In the genomic region with DNA sequence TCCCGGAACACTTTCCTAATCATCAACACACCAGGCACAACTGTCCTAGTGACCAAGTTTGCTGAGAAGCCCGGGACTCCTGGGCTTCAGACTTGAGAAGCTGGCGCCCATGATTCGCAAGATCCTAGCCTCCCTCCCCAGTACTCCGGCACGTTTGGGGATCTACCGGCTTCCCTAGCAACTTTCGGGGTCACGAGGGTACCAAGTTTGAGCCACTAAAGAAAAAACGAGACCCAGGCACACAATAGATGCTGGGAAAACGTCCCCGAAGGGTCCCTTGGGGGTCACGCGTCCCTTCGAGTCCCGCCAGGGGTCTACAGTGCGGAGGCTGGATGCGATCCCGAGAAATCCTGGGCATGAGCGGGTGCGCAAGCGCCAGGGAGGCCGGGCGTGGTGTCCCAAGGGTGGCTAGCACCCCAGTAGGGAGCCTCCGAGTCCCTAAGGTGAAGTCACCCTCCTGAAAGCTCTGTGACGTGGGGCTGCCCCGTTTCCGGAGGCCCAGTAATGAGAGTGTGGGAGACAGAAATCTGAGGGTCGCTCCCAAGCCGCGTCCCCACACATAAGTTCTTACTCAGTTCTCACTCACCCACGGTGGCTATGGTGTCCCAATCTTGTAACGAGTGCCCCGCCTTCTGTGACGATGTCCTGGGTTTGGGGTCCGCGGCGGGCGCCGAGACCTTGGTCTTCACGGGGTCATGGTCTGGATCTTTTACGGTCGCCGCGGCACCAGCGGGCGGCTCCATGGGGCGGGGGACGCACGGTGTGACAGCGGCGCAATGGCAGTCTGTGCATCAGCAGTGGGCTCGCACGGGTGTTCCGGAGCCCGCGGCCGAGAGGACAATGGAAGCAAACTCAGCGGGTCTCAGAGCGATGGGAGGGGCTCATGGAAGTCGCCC, we compare ENCODE assay signal across 8 mouse cellular contexts. TPM values are rescaled to one million over a fixed set of nuclear protein-coding genes. Genes with fewer than 3 reads are reported as not detected.
A peak's percentile ranks its signal among the peaks of the same experiment; 100 is the strongest.
DNase-seq lines count a peak whose midpoint lies in the region; ATAC-seq lines count a peak whose summit lies in the region.

No protein-coding gene starts in this region.

- peaks cover 7% of the 10 kb centered on the region for H3K4me1 ChIP-seq in heart, embryonic 13.5 days
- H3K4me1 ChIP-seq in stomach, embryonic 14.5 days (ENCODE audit: control insufficient read depth, insufficient read depth, low read length): no peaks in the 10 kb centered on the region

- peak; percentile 56 for ATAC-seq in heart, embryonic 13.5 days (ENCODE audit: extremely low read depth, insufficient number of reproducible peaks, low FRiP score, low TSS enrichment)
- peak; percentile 40 for ATAC-seq in megakaryocyte progenitor cell, adult 5-6 weeks (replicated peaks; ENCODE audit: poor library complexity)
- peak; percentile 56 for ATAC-seq in stomach, embryonic 14.5 days (ENCODE audit: insufficient number of reproducible peaks, insufficient read depth, low FRiP score, low read depth)

- peak overlapping the region; percentile 20; the same call in 1 of the 2 replicates for H3K27ac ChIP-seq in heart, embryonic 13.5 days (replicated peaks)
- H3K27ac ChIP-seq in stomach, embryonic 14.5 days (ENCODE audit: low read length): no peak overlapping the region

- WGBS in heart, embryonic 13.5 days: 10% methylated on average over 60 of the region's 61 CpGs
- 15% methylated on average over 57 of the region's 61 CpGs for WGBS in stomach, embryonic 14.5 days

- intact Hi-C loops in left cerebral cortex, postnatal 4 days (cut with DNase I): no loop called here

- peak; percentile 28 to 34 for DNase-seq in lung, adult 18-20 months
- no peak for DNase-seq in lung, postnatal 10 days
- DNase-seq in R1 (ENCODE audit: low read depth, low spot score): peak; percentile 3
- peak; percentile 11 for DNase-seq in embryo, embryonic 11 days
- DNase-seq in left cerebral cortex, postnatal 4 days: peak; percentile 11

- H3K9ac ChIP-seq in heart, embryonic 13.5 days: peak overlapping the region; percentile 80
- H3K9ac ChIP-seq in stomach, embryonic 14.5 days (replicated peaks; ENCODE audit: low read depth, low read length): peak overlapping the region; percentile 30

- H3K4me3 ChIP-seq in heart, embryonic 13.5 days: peak overlapping the region; percentile 67
- H3K4me3 ChIP-seq in stomach, embryonic 14.5 days (ENCODE audit: low read depth, low read length): peak overlapping the region; percentile 47

- no peaks in the 10 kb centered on the region for H3K9me3 ChIP-seq in heart, embryonic 13.5 days
- no peaks in the 10 kb centered on the region for H3K9me3 ChIP-seq in stomach, embryonic 14.5 days (ENCODE audit: control insufficient read depth, low read depth, low read length)

- H3K36me3 ChIP-seq in heart, embryonic 13.5 days: no peaks in the 10 kb centered on the region
- H3K36me3 ChIP-seq in stomach, embryonic 14.5 days (ENCODE audit: control insufficient read depth, insufficient read depth, low read length): no peaks in the 10 kb centered on the region

- H3K27me3 ChIP-seq in heart, embryonic 13.5 days (replicated peaks): no peaks in the 10 kb centered on the region
- no peaks in the 10 kb centered on the region for H3K27me3 ChIP-seq in stomach, embryonic 14.5 days (ENCODE audit: control insufficient read depth, insufficient read depth, low read length)

- peak overlapping the region; percentile 72 for H3K4me2 ChIP-seq in heart, embryonic 13.5 days
- H3K4me2 ChIP-seq in stomach, embryonic 14.5 days (replicated peaks; ENCODE audit: low read depth, low read length): peak overlapping the region; percentile 47

RNA-seq across cellular contexts. Expression of gene Prkx, which starts 0.9 kb away (rescaled TPM):
- 10.3 and 10.9 TPM in 2 replicates for polyA plus RNA-seq in heart, embryonic 13.5 days (2015; fragmentation: Nextera tagmentation; extraction: Ambion mirVana)
- 10 to 100 TPM; 20.2 to 24.8 TPM for total RNA-seq in left cerebral cortex, postnatal 4 days (2021)
- total RNA-seq in megakaryocyte progenitor cell, adult 5-6 weeks (2015): 14.6 and 14.9 TPM in 2 replicates
- total RNA-seq in megakaryocyte progenitor cell, adult 5-6 weeks (2017): 5.7 TPM in 2 replicates
- 12.8 and 13.9 TPM in 2 replicates for polyA plus RNA-seq in stomach, embryonic 14.5 days (2014; fragmentation: Nextera tagmentation; extraction: Ambion mirVana)

RNA-seq across cellular contexts. Expression of gene Pbsn, which starts 58.2 kb away (rescaled TPM):
- polyA plus RNA-seq in heart, embryonic 13.5 days (2015; fragmentation: Nextera tagmentation; extraction: Ambion mirVana): not detected in 2 replicates
- not detected for total RNA-seq in left cerebral cortex, postnatal 4 days (2021)
- total RNA-seq in megakaryocyte progenitor cell, adult 5-6 weeks (2015): not detected in 2 replicates
- not detected in 2 replicates for total RNA-seq in megakaryocyte progenitor cell, adult 5-6 weeks (2017)
- polyA plus RNA-seq in stomach, embryonic 14.5 days (2014; fragmentation: Nextera tagmentation; extraction: Ambion mirVana): not detected in 2 replicates
